Mouse (Mus musculus) kidney, embryonic 15.5 days (tissue): ENCODE data around the gene Bmp10. TPM values are rescaled to one million over a fixed set of nuclear protein-coding genes. Genes with fewer than 3 reads are reported as not detected.

Experiments
- ATAC-seq: fragments of 200-750 bp; cut with Nextera tagmentation; replicated peaks from 2 replicates; pipeline ENCODE4 v1.8.0; 2017; ENCODE audit warnings: moderate TSS enrichment; ENCODE audit not compliant: low FRiP score
- H3K27ac ChIP-seq: fragments of 300-500 bp; sonication (generic); 2 replicates; pipeline ENCODE4 v1.5.1; 2015; ENCODE audit warnings: mild to moderate bottlenecking, inconsistent platforms
- H3K27me3 ChIP-seq: fragments of 300-500 bp; sonication (generic); 2 replicates; pipeline ENCODE4 v1.6.1; 2015; ENCODE audit warnings: inconsistent platforms
- H3K36me3 ChIP-seq: fragments of 300-500 bp; sonication (generic); 2 replicates; pipeline ENCODE4 v1.6.1; 2015; ENCODE audit warnings: inconsistent platforms
- H3K4me1 ChIP-seq: fragments of 300-500 bp; sonication (generic); 2 replicates; pipeline ENCODE4 v1.6.1; 2015; ENCODE audit warnings: inconsistent platforms
- H3K4me2 ChIP-seq: fragments of 300-500 bp; sonication (generic); 2 replicates; pipeline ENCODE4 v1.6.1; 2015; ENCODE audit warnings: moderate library complexity, mild to moderate bottlenecking, inconsistent platforms
- H3K4me3 ChIP-seq: fragments of 300-500 bp; sonication (generic); replicated peaks from 2 replicates; pipeline ENCODE4 v1.5.1; 2015; ENCODE audit warnings: mild to moderate bottlenecking, inconsistent platforms
- H3K9ac ChIP-seq: fragments of 300-500 bp; sonication (generic); 2 replicates; pipeline ENCODE4 v1.6.1; 2015; ENCODE audit warnings: mild to moderate bottlenecking, inconsistent platforms
- H3K9me3 ChIP-seq: fragments of 300-500 bp; sonication (generic); replicated peaks from 2 replicates; pipeline ENCODE4 v1.6.1; 2016; ENCODE audit warnings: inconsistent platforms
- WGBS: fragments of 180-500 bp; shearing (Covaris S2); methylation state at CpG from one replicate; pipeline ENCODE4 v1.1.7; 2015; ENCODE audit warnings: mixed read lengths; 5-methylcytosine and 5-hydroxymethylcytosine counted together
- polyA plus RNA-seq: library from polyadenylated mRNA; unstranded; fragments of >200 nt; fragmentation: Nextera tagmentation; extraction: Ambion mirVana; gene quantifications from 2 replicates; pipeline ENCODE4 v1.2.1, GENCODE M21; 2015

Bmp10 gene
- polyA plus RNA-seq, 1 experiment from 2014 or later = not detected

DNA sequence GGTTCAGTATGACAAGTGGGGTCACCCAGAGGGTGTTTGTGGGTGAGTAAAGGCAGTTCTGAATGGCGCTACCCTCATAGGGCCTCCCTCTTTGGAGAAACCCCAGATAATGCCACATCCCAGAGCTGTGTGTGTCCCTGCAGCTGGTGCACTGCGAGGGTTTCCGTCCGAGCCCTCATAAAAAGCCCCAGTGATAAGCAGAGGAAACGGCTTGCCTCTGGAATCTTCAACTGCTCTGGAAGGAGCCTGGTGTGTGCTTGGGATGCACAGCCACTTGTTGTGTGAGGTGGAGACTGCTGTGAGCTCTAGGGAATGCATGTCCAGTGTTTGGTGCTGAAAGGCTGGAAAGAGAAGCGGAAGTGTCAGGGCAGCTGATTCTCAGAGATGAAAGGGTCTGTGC is 27.3 kb upstream of the Bmp10 start:
- Histone ChIP-seq H3K4me2 (no peak overlapping the region), H3K9ac (no peak overlapping the region), H3K9me3 (no peaks in the 10 kb centered on the region), H3K4me3 (no peak overlapping the region), H3K4me1 (0 out of 2 replicates have a peak, but pooled peaks cover 5% of the 10 kb centered on the region), H3K27me3 (no peaks in the 10 kb centered on the region), H3K36me3 (no peaks in the 10 kb centered on the region), H3K27ac (no peak overlapping the region)
- 59% methylated on average over 6 of the region's 6 CpGs for WGBS
- no peak for ATAC-seq

DNA sequence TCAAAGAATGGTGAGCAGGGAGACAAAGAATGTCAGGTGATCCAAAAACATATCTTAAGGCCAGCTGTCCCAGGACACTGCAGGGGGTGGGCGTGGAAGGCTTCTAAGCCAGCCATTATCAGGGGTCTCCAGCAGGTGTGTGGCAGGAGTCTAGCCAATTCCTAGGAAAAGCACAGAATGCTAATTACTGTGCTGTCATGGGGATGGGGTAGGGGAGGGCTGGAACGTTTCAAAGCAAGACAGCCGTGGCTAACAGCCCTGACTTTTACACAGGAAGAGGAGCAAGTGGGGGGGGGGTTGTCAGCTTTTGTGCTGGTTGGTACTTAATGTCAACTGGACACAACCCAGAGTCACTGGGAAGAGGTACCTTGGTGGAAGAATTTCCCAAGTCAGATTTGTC is 16.8 kb upstream of the Bmp10 start:
- no peak for ATAC-seq
- no peak overlapping the region for H3K9ac ChIP-seq
- no peaks in the 10 kb centered on the region for H3K4me1 ChIP-seq
- no peaks in the 10 kb centered on the region for H3K9me3 ChIP-seq
- no peaks in the 10 kb centered on the region for H3K36me3 ChIP-seq
- H3K27ac ChIP-seq = no peak overlapping the region
- no peak overlapping the region for H3K4me3 ChIP-seq
- H3K4me2 ChIP-seq = no peak overlapping the region
- 35% methylated on average over 3 of the region's 3 CpGs for WGBS
- no peaks in the 10 kb centered on the region for H3K27me3 ChIP-seq

DNA sequence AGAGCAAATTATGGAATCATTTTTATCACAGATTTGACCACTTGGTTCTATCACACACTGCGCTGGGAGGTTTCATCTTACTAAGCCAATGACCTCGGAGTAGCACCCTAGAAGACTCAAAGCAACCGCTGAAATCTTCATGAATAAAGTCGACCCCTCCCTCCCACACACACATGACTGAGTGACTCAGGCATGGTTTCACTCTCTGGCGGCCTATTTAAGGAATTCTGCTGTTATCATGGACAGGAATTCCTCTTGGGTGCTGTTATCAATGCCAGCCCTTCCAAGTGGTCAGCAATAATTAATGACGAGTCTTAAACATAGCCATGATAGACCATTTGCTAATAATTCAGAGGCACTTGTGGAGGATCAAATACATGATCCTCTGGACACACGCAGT is 6.5 kb upstream of the Bmp10 start:
- 67% methylated on average over 7 of the region's 7 CpGs for WGBS
- Histone ChIP-seq H3K4me3 (no peak overlapping the region), H3K9ac (no peak overlapping the region), H3K27ac (no peak overlapping the region), H3K27me3 (no peaks in the 10 kb centered on the region), H3K36me3 (no peaks in the 10 kb centered on the region), H3K9me3 (no peaks in the 10 kb centered on the region), H3K4me1 (0 out of 2 replicates have a peak, but pooled peaks cover 3% of the 10 kb centered on the region), H3K4me2 (no peak overlapping the region)
- no peak for ATAC-seq

DNA sequence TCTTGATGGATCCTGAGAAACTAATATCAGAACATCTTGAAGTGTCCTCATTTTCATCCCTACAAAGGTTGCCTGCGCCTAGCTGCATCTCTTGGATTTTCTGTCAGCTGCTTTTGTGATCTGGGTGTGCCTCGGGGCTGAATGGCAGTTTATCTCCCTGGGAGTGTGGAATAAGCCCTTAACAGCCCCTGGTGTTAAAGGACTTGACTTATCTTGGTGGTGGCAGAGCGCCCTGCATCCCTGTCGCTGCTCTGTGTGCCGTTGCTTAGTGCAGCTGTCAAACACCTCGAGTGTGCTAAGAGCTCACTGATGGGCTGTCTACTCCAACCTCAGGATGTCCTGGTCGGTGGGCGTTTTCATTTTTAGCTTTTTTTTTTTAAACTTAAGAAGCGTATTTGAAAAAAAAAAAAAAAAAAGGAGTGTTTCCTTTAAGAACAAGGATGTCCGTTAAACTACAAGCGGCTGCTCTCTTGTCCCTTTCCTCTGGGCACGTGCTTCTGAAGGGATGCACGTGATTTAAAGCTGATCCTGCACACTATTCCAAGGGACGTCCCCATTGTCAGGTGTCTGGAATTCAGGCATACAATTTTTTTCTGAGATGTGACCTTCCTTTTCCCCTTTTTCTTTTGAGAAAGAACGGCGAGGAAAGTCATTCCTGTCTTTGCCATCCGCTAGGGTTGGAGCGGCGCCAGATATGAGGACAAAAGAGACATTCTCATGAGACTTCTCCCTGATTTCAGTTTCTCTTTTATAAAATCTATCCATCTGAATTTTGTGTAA is 4.6 kb upstream of the Bmp10 start:
- H3K4me2 ChIP-seq = no peak overlapping the region; the same call in 1 of the 2 replicates
- no peaks in the 10 kb centered on the region for H3K9me3 ChIP-seq
- 0 out of 2 replicates have a peak, but pooled peaks cover 3% of the 10 kb centered on the region for H3K4me1 ChIP-seq
- H3K9ac ChIP-seq = no peak overlapping the region
- WGBS = 60% methylated on average over 19 of the region's 19 CpGs
- H3K27me3 ChIP-seq = no peaks in the 10 kb centered on the region
- no peak overlapping the region for H3K4me3 ChIP-seq
- no peak overlapping the region for H3K27ac ChIP-seq
- H3K36me3 ChIP-seq = no peaks in the 10 kb centered on the region
- ATAC-seq = no peak

DNA sequence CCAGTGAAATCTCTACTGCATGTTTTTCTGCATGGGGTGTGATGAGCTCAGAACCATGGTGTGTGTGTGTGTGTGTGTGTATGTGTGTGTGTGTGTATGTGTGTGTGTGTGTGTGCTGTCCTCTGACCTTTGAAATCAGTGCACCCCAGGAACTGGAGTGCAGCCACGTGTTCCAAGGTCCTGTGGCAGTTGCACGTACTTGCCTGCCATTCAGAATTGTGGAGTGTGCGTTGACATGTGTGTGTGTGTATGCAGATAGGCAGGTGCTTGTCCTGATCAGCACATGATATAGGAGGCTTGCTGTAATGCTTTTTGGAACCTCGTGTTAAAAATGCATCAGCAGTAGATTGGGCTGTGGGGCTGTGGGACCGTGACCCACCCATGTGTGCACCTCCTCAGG is 1.8 kb upstream of the Bmp10 start:
- Histone ChIP-seq H3K36me3 (no peaks in the 10 kb centered on the region), H3K27me3 (no peaks in the 10 kb centered on the region), H3K4me1 (0 out of 2 replicates have a peak, but pooled peaks cover 3% of the 10 kb centered on the region), H3K9ac (no peak overlapping the region), H3K27ac (no peak overlapping the region), H3K4me3 (no peak overlapping the region), H3K4me2 (no peak overlapping the region), H3K9me3 (no peaks in the 10 kb centered on the region)
- 74% methylated on average over 5 of the region's 5 CpGs for WGBS
- no peak for ATAC-seq

DNA sequence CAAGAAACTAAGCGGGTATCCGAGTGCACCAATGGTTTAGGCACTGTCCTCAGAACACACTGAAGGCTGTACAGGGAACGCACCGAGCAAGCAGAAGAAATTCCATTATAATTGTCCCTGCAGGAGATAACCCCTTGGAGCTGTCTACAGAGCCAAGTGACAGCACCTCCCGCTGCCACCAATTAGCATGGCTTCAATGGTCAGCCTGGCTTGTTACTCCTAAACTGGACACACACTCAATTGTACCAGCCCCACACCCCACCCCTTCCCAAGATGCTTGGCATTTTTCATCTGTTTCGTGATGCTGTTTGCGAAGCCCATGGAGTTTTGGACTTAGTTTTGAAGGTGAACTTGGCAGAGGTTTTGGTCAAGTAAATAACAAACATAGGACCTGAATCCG is 1.2 kb upstream of the Bmp10 start:
- no peak for ATAC-seq
- Histone ChIP-seq H3K27ac (no peak overlapping the region), H3K36me3 (no peaks in the 10 kb centered on the region), H3K4me1 (no peaks in the 10 kb centered on the region), H3K27me3 (no peaks in the 10 kb centered on the region), H3K9me3 (no peaks in the 10 kb centered on the region), H3K4me2 (no peak overlapping the region), H3K9ac (no peak overlapping the region), H3K4me3 (no peak overlapping the region)
- WGBS = 83% methylated on average over 8 of the region's 8 CpGs

DNA sequence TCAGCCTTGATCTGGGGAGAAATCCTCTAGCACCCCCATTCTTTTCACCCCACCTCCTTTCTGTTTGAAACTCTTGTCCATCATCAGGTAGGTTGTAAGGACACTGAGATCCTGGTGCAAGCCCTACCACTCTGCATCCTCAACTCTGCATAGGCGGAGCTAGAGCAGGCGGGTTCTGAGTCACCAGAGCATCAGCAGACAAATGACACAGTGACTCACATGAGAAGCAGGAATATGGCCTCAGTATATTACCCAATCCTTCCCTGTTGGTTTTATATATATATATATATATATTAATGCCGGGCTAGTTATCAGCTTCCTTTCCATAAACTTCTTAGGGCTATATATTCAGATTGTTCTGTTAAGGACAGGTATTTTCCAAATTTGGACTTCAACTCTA is 7.0 kb downstream of the Bmp10 start:
- WGBS = 94% methylated on average over 3 of the region's 3 CpGs
- Histone ChIP-seq H3K4me1 (no peaks in the 10 kb centered on the region), H3K9me3 (no peaks in the 10 kb centered on the region), H3K4me3 (no peak overlapping the region), H3K9ac (no peak overlapping the region), H3K27ac (no peak overlapping the region), H3K27me3 (no peaks in the 10 kb centered on the region), H3K36me3 (no peaks in the 10 kb centered on the region), H3K4me2 (no peak overlapping the region)
- ATAC-seq = no peak

DNA sequence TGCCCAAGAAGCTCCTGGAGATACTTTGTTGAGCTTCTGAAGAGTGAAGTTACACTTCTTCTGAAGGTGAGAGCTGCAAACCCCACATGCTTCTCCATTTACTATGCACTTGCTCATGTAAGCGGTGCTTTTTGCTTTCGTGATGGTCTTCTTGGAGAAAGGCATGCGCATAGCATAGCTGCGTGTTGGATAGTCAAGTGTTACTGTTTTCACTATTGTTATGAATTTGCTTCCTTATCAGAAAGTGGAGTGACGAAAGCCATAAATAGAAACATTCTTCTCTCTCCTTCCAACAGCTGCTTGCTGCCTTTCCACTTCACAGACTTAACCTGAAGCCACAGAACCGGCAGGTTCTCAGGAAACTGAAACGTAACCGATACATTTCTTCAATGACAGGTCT is 8.0 kb downstream of the Bmp10 start:
- no peak for ATAC-seq
- Histone ChIP-seq H3K27ac (no peak overlapping the region), H3K4me1 (no peaks in the 10 kb centered on the region), H3K27me3 (no peaks in the 10 kb centered on the region), H3K36me3 (no peaks in the 10 kb centered on the region), H3K4me2 (no peak overlapping the region), H3K9me3 (no peaks in the 10 kb centered on the region), H3K9ac (no peak overlapping the region), H3K4me3 (no peak overlapping the region)
- 81% methylated on average over 8 of the region's 8 CpGs for WGBS

DNA sequence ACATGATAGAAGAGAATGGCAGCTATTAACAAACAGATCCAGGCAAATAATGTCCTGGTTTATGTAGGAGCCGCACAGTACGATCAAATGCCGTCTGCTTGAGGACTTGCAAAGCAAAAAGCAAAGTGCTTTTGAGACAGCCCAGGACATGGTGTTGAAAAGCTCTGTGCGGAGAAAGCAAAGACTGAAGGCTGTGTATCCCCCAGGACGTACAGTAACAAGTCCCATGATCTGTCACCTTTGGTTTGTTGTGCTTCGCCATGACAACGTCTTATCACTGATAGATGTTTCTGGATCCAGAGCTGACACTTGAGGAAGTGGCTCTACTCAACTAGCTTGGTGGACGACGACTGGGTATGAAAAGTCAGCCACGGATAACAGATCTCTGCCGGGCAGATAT is 14.5 kb downstream of the Bmp10 start:
- Histone ChIP-seq H3K9ac (no peak overlapping the region), H3K4me2 (no peak overlapping the region), H3K9me3 (no peaks in the 10 kb centered on the region), H3K27ac (no peak overlapping the region), H3K27me3 (no peaks in the 10 kb centered on the region), H3K4me1 (no peaks in the 10 kb centered on the region), H3K36me3 (no peaks in the 10 kb centered on the region), H3K4me3 (no peak overlapping the region)
- WGBS = 85% methylated on average over 11 of the region's 11 CpGs
- no peak for ATAC-seq

DNA sequence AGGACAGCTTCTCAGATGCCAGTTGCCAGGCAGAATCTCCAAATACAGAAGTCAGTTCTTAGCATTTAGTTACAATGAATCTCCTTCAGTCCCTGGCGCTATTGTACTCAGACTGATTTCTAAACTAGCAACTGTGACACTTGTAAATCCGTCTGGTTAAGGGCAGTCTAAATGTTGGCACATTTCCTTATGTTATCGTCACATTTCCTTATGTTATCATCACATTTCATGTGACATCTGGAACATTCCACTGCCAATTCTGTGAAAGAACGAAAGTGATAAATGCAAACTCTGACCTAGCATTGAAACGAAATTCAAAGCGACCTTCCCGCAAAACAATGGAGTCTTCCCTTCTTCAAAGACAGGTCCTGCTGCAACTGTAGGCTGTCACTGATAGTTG is 16.4 kb downstream of the Bmp10 start:
- Histone ChIP-seq H3K27me3 (no peaks in the 10 kb centered on the region), H3K36me3 (no peaks in the 10 kb centered on the region), H3K9ac (no peak overlapping the region), H3K4me2 (no peak overlapping the region), H3K27ac (no peak overlapping the region), H3K4me1 (0 out of 2 replicates have a peak, but pooled peaks cover 6% of the 10 kb centered on the region), H3K9me3 (no peaks in the 10 kb centered on the region), H3K4me3 (no peak overlapping the region)
- no peak for ATAC-seq
- WGBS = 76% methylated on average over 7 of the region's 7 CpGs

DNA sequence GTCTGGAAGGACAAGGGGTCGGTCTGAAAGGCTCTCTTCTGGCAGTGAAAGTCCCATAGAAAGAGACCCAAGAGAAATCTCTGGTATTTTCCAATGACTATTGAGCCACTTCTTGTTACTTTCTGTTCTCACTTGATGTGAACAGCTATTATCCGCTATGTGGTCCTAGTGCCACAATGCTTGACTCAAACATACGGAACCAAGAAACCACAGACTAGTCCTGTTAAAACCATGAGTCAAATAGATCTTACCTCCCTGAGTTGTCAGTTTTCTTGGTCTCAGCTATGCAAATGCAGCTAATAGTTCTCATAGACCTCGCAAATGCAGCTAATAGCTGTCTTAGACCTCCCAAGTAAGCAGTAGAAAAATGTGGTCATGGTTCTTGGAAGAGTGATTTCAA is 18.4 kb downstream of the Bmp10 start:
- 92% methylated on average over 4 of the region's 4 CpGs for WGBS
- H3K4me3 ChIP-seq = no peak overlapping the region
- H3K4me2 ChIP-seq = no peak overlapping the region

DNA sequence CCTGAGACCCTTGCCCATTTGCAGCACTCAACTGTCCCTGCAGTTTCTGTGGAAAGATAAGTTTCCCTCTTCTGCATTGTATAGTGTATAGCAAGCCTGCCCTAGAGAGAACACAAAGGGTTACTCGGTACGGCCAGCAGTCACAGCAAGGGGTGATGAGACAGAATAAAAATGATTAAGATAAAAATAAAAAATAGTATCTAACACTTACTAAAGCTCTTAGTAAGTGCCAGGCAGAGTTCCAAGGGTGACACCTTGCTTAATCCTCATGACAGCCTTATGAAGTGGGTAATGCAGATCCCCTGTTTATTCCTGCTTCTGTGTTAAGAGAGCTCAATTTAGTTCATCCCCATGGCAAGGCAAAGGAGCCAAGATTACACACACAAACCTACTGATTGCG is 20.7 kb downstream of the Bmp10 start:
- no peaks in the 10 kb centered on the region for H3K27me3 ChIP-seq
- H3K36me3 ChIP-seq = no peaks in the 10 kb centered on the region
- 86% methylated on average over 3 of the region's 3 CpGs for WGBS
- no peak overlapping the region for H3K9ac ChIP-seq
- no peak overlapping the region for H3K27ac ChIP-seq
- H3K4me2 ChIP-seq = no peak overlapping the region
- no peak for ATAC-seq
- no peak overlapping the region for H3K4me3 ChIP-seq
- H3K4me1 ChIP-seq = 0 out of 2 replicates have a peak, but pooled peaks cover 6% of the 10 kb centered on the region
- no peaks in the 10 kb centered on the region for H3K9me3 ChIP-seq

More for the DNA sequence above, 18.4 kb downstream of the Bmp10 start:
- H3K27ac ChIP-seq = no peak overlapping the region
- no peaks in the 10 kb centered on the region for H3K27me3 ChIP-seq
- H3K4me1 ChIP-seq = 0 out of 2 replicates have a peak, but pooled peaks cover 6% of the 10 kb centered on the region
- no peaks in the 10 kb centered on the region for H3K9me3 ChIP-seq
- no peak for ATAC-seq
- H3K36me3 ChIP-seq = no peaks in the 10 kb centered on the region
- no peak overlapping the region for H3K9ac ChIP-seq

DNA sequence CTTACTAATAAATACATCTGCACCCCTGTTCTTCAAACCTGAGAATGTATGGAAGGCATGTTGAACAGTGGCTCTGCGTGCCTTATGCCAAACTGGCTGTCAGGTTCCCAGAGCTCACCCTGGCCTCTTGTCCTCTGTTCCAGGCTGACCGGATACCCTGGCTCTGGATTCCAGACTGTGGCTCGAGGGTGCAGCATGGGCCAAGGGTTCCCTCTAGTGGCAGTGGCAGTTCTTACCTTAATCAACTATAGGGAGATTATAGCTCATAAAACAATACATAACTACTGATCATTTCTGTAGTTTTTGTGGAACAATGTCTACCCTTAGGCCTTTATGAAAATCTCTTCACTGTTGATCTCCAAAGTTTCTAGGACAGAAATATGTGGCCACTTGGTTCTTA is 22.2 kb downstream of the Bmp10 start:
- Histone ChIP-seq H3K27me3 (no peaks in the 10 kb centered on the region), H3K4me2 (no peak overlapping the region), H3K27ac (no peak overlapping the region), H3K4me1 (0 out of 2 replicates have a peak, but pooled peaks cover 6% of the 10 kb centered on the region), H3K36me3 (no peaks in the 10 kb centered on the region), H3K9me3 (no peaks in the 10 kb centered on the region), H3K9ac (no peak overlapping the region), H3K4me3 (no peak overlapping the region)
- ATAC-seq = no peak
- WGBS = 66% methylated on average over 3 of the region's 3 CpGs
